Comparison of ENCODE assay signal across 11 mouse cellular contexts in the genomic region with DNA sequence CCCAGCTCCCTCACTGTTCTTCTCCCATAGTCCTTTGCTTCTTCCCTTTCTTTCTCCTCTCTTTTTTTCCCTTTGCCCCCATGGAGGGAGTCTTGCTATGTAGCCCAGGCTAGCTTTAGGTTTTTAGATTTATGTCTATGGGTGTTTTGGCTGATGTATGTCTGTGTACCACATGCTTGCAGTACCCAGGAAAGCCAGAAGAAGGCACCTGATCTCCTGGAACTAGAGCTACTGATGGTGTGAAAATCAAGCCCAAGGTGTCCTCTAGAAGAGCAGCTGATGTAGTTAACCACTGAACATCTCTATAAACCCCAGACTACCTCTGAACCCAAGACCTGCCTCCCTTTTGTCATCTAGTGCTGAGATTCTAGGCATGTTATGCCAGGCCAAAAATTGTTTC.
DNase-seq lines count a peak whose midpoint lies in the region; ATAC-seq and TF ChIP-seq lines count a peak whose summit lies in the region.
"Had no signal": no experiment of that assay in that cellular context is flagged by ENCODE, and none has a peak within 500 bp of the region (broad histone marks: within the 10 kb centered on the region; RNA-seq: fewer than 3 reads in every experiment).

No protein-coding gene starts in this region.

- no peaks in the 10 kb centered on the region for H3K27me3 ChIP-seq in thymus, adult 2 months (ENCODE audit: control insufficient read depth, insufficient read depth, low read length)
- H3K27me3 ChIP-seq: limb, embryonic 13.5 days had no signal

- no peak overlapping the region for H3K4me3 ChIP-seq in layer of hippocampus, adult 2 months
- no peak overlapping the region for H3K4me3 ChIP-seq in thymus, adult 2 months (ENCODE audit: control insufficient read depth, insufficient read depth, low read length)
- H3K4me3 ChIP-seq: limb, embryonic 13.5 days had no signal

- peak; percentile 56 for TF ChIP-seq CTCF in layer of hippocampus, adult 2 months (conservative IDR thresholded peaks at IDR 0.05)
- TF ChIP-seq CTCF in thymus, adult 2 months (IDR thresholded peaks at IDR 0.05; ENCODE audit: borderline replicate concordance, control insufficient read depth, extremely low read depth, insufficient read depth, low read length, poor library complexity), result no peak

- no peak for TF ChIP-seq POLR2A in thymus, adult 2 months (IDR thresholded peaks at IDR 0.05; ENCODE audit: control insufficient read depth, extremely low read depth, insufficient read depth, low read length, poor library complexity)

- peaks cover 30% of the 10 kb centered on the region for H3K36me3 ChIP-seq in thymus, adult 2 months (ENCODE audit: control insufficient read depth, insufficient read depth, low read length)

- H3K27ac ChIP-seq in layer of hippocampus, adult 2 months, result no peak overlapping the region
- no peak overlapping the region for H3K27ac ChIP-seq in thymus, adult 2 months (ENCODE audit: control insufficient read depth, insufficient read depth, low read length)
- H3K27ac ChIP-seq: limb, embryonic 13.5 days had no signal

- no peaks in the 10 kb centered on the region for H3K4me1 ChIP-seq in thymus, adult 2 months (replicated peaks; ENCODE audit: control insufficient read depth, insufficient read depth, low read length)
- H3K4me1 ChIP-seq: limb, embryonic 13.5 days had no signal

- peak; percentile 52 for DNase-seq in CD4-positive, CD25-positive, alpha-beta regulatory T cell, adult 2 months (ENCODE audit: low read depth, low spot score)
- DNase-seq in layer of hippocampus, adult 2 months (ENCODE audit: low spot score in 2 of 2), result no peak
- no peak for DNase-seq in layer of hippocampus, adult 9-11 months
- DNase-seq in thymus, postnatal 4 days, result peak; percentile 18
- no peak for DNase-seq in thymus, adult 2 months
- DNase-seq in c-Kit-positive CD71-positive TER-119-positive erythroid progenitor cells, embryonic 14.5 days (ENCODE audit: low spot score), result no peak
- DNase-seq in kidney, adult 8-10 months, result no peak
- DNase-seq: embryo, embryonic 11 days; gastrocnemius, postnatal 10 days had no signal

- ATAC-seq in CD4-positive, CD25-positive, alpha-beta regulatory T cell, adult 4 months, result no peak

Comparison
In these comparisons a context has a peak if more than half of its experiments do, and no peak if none do; other contexts are left out.
1. DNase-seq: peak in CD4-positive, CD25-positive, alpha-beta regulatory T cell, adult 2 months (single experiment) and thymus, postnatal 4 days (single experiment); none in layer of hippocampus, adult 2 months (0 of 2), layer of hippocampus, adult 9-11 months (single experiment), thymus, adult 2 months (single experiment), c-Kit-positive CD71-positive TER-119-positive erythroid progenitor cells, embryonic 14.5 days (single experiment) and kidney, adult 8-10 months (0 of 2).